Mouse (Mus musculus): ENCODE data around the gene Tmem144.

DNA sequence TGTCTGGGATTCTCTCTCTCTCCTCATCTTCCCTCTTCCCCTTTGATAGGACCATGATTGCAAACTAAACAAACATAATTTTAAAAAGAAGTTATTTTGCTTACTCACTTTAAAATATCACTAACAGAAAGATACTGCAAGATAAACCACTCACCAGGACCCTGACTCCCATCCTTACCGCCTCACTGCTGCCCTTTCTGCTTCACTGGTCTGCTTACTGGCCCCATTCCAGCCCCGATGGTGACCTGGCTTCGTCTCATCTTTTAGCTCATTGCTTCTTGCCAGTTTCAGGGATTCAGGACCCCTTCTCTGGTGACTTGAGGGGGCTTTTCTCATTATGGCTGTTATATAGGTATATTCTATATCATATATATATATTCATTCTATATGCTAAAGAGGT, 13.5 kb upstream of the Tmem144 start:
- no peak for TF ChIP-seq FLI1 (IDR thresholded peaks at IDR 0.05; ENCODE audit: low read length)
- TF ChIP-seq GATA1 (IDR thresholded peaks at IDR 0.05; ENCODE audit: borderline replicate concordance, low read length): no peak

Data from megakaryocyte, embryonic 14.5 days (primary cell).